Mouse (Mus musculus) liver, embryonic 16.5 days (tissue): ENCODE data around the gene Col13a1. TPM values are rescaled to one million over a fixed set of nuclear protein-coding genes. Genes with fewer than 3 reads are reported as not detected.

ENCODE experiments used
- ATAC-seq: fragments of 200-750 bp; cut with Nextera tagmentation; 2 replicates; pipeline ENCODE4 v1.8.0; 2017; ENCODE audit warnings: low read depth, mild to moderate bottlenecking, moderate number of reproducible peaks, moderate library complexity
- H3K27ac ChIP-seq: fragments of 300-500 bp; sonication (generic); 2 replicates; pipeline ENCODE4 v1.5.1; 2014; ENCODE audit warnings: mild to moderate bottlenecking, low read length
- H3K27me3 ChIP-seq: fragments of 300-500 bp; sonication (generic); 2 replicates; pipeline ENCODE4 v1.6.1; 2014; ENCODE audit warnings: low read depth, low read length, mixed read lengths; ENCODE audit not compliant: control insufficient read depth, insufficient read depth
- H3K36me3 ChIP-seq: fragments of 300-500 bp; sonication (generic); 2 replicates; pipeline ENCODE4 v1.6.1; 2014; ENCODE audit warnings: mild to moderate bottlenecking; ENCODE audit not compliant: control insufficient read depth, insufficient read depth
- H3K4me1 ChIP-seq: fragments of 300-500 bp; sonication (generic); 2 replicates; pipeline ENCODE4 v1.6.1; 2014; ENCODE audit warnings: low read depth, low read length, mixed read lengths; ENCODE audit not compliant: control insufficient read depth
- H3K4me2 ChIP-seq: fragments of 300-500 bp; sonication (generic); 2 replicates; pipeline ENCODE4 v1.6.1; 2014; ENCODE audit warnings: low read depth, low read length, mixed read lengths
- H3K4me3 ChIP-seq: fragments of 300-500 bp; sonication (generic); 2 replicates; pipeline ENCODE4 v1.5.1; 2014; ENCODE audit warnings: low read depth, mild to moderate bottlenecking, low read length
- H3K9ac ChIP-seq: fragments of 300-500 bp; sonication (generic); 2 replicates; pipeline ENCODE4 v1.6.1; 2014; ENCODE audit warnings: low read depth, low read length
- H3K9me3 ChIP-seq: fragments of 300-500 bp; sonication (generic); replicated peaks from 2 replicates; pipeline ENCODE4 v1.6.1; 2016; ENCODE audit warnings: low read length; ENCODE audit not compliant: control insufficient read depth
- WGBS: fragments of 180-500 bp; shearing (Covaris S2); extraction: QIAGEN DNeasy Blood & Tissue Kit; methylation state at CpG from one replicate; pipeline ENCODE4 v1.1.7; 2014; ENCODE audit not compliant: insufficient replicate concordance; 5-methylcytosine and 5-hydroxymethylcytosine counted together
- polyA plus RNA-seq: library from polyadenylated mRNA; unstranded; fragments of >200 nt; fragmentation: Nextera tagmentation; extraction: Ambion mirVana; gene quantifications from 2 replicates; pipeline ENCODE4 v1.2.1, GENCODE M21; 2015

Gene Col13a1
- polyA plus RNA-seq, 1 experiment from 2014 or later, result 0.91 TPM

- WGBS, result 45% methylated on average over 2 of the region's 2 CpGs
- ATAC-seq, result no peak
Observed at GRCm38 (mm10) chr10:61944386-61944785, 34.5 kb downstream of the Col13a1 start.

GRCm38 (mm10) chr10:61943480-61943879 is 35.4 kb downstream of the Col13a1 start:
- no peak overlapping the region for H3K4me2 ChIP-seq
- H3K4me1 ChIP-seq, result no peaks in the 10 kb centered on the region
- H3K36me3 ChIP-seq, result no peaks in the 10 kb centered on the region
- H3K27me3 ChIP-seq, result no peaks in the 10 kb centered on the region
- no peak overlapping the region for H3K9ac ChIP-seq
- no peak overlapping the region for H3K27ac ChIP-seq
- no peak overlapping the region for H3K4me3 ChIP-seq
- WGBS, result 62% methylated on average over 10 of the region's 10 CpGs
- no peaks in the 10 kb centered on the region for H3K9me3 ChIP-seq
- no peak for ATAC-seq

More at GRCm38 (mm10) chr10:61944386-61944785, 34.5 kb downstream of the Col13a1 start:
- Histone ChIP-seq H3K9me3 (no peaks in the 10 kb centered on the region), H3K4me3 (no peak overlapping the region), H3K36me3 (no peaks in the 10 kb centered on the region), H3K27me3 (no peaks in the 10 kb centered on the region), H3K9ac (no peak overlapping the region), H3K4me2 (no peak overlapping the region), H3K27ac (no peak overlapping the region), H3K4me1 (no peaks in the 10 kb centered on the region)

GRCm38 (mm10) chr10:61942719-61943118 is 36.2 kb downstream of the Col13a1 start:
- no peak for ATAC-seq
- Histone ChIP-seq H3K27ac (no peak overlapping the region), H3K9ac (no peak overlapping the region), H3K4me2 (no peak overlapping the region), H3K4me1 (no peaks in the 10 kb centered on the region), H3K27me3 (no peaks in the 10 kb centered on the region), H3K4me3 (no peak overlapping the region), H3K36me3 (no peaks in the 10 kb centered on the region), H3K9me3 (no peaks in the 10 kb centered on the region)
- WGBS, result 48% methylated on average over 2 of the region's 2 CpGs

- Histone ChIP-seq H3K9ac (no peak overlapping the region), H3K9me3 (no peaks in the 10 kb centered on the region), H3K4me3 (no peak overlapping the region), H3K4me2 (peak overlapping the region; percentile 15; the same call in 1 of the 2 replicates), H3K27me3 (peaks cover 6% of the 10 kb centered on the region), H3K4me1 (no peaks in the 10 kb centered on the region; the same call in 1 of the 2 replicates), H3K36me3 (no peaks in the 10 kb centered on the region), H3K27ac (no peak overlapping the region)
- no peak for ATAC-seq
- WGBS, result 8% methylated on average over 28 of the region's 28 CpGs
Observed at GRCm38 (mm10) chr10:61936211-61937121, 42.4 kb downstream of the Col13a1 start.

- WGBS, result 28% methylated on average over 6 of the region's 6 CpGs
- Histone ChIP-seq H3K4me1 (peaks cover 3% of the 10 kb centered on the region), H3K4me3 (no peak overlapping the region), H3K9ac (no peak overlapping the region), H3K9me3 (no peaks in the 10 kb centered on the region), H3K27me3 (no peaks in the 10 kb centered on the region), H3K27ac (no peak overlapping the region), H3K4me2 (no peak overlapping the region), H3K36me3 (no peaks in the 10 kb centered on the region)
- ATAC-seq, result no peak
Observed at GRCm38 (mm10) chr10:61931678-61932077, 47.2 kb downstream of the Col13a1 start.

GRCm38 (mm10) chr10:61929901-61930300 is 49.0 kb downstream of the Col13a1 start:
- Histone ChIP-seq H3K4me1 (peaks cover 3% of the 10 kb centered on the region), H3K27ac (no peak overlapping the region), H3K36me3 (no peaks in the 10 kb centered on the region), H3K9me3 (no peaks in the 10 kb centered on the region), H3K9ac (no peak overlapping the region), H3K4me2 (no peak overlapping the region), H3K27me3 (no peaks in the 10 kb centered on the region), H3K4me3 (no peak overlapping the region)
- no peak for ATAC-seq
- WGBS, result 65% methylated on average over 6 of the region's 6 CpGs

- WGBS, result 3% methylated on average over 24 of the region's 24 CpGs
- no peak overlapping the region for H3K27ac ChIP-seq
- H3K9me3 ChIP-seq, result no peaks in the 10 kb centered on the region
- H3K9ac ChIP-seq, result no peak overlapping the region
- no peak overlapping the region for H3K4me3 ChIP-seq
- H3K36me3 ChIP-seq, result no peaks in the 10 kb centered on the region
- H3K27me3 ChIP-seq, result no peaks in the 10 kb centered on the region
- peaks cover 3% of the 10 kb centered on the region for H3K4me1 ChIP-seq
- H3K4me2 ChIP-seq, result peak overlapping the region; percentile 20; the same call in 1 of the 2 replicates
- ATAC-seq, result peak; percentile 77
Observed at GRCm38 (mm10) chr10:61928725-61929651, 49.9 kb downstream of the Col13a1 start.

- Histone ChIP-seq H3K9me3 (no peaks in the 10 kb centered on the region), H3K4me2 (no peak overlapping the region), H3K4me1 (peaks cover 3% of the 10 kb centered on the region), H3K27me3 (no peaks in the 10 kb centered on the region), H3K27ac (no peak overlapping the region), H3K36me3 (no peaks in the 10 kb centered on the region), H3K4me3 (no peak overlapping the region), H3K9ac (no peak overlapping the region)
- no peak for ATAC-seq
Observed at GRCm38 (mm10) chr10:61925691-61926090, 53.2 kb downstream of the Col13a1 start.
